Mouse (Mus musculus): Measurements from ENCODE around the gene Nkd1. TPM values are rescaled to one million over a fixed set of nuclear protein-coding genes. Genes with fewer than 3 reads are reported as not detected.

Gene Nkd1
- polyA plus RNA-seq, 1 experiment from 2014 or later: 35.8 TPM

DNA sequence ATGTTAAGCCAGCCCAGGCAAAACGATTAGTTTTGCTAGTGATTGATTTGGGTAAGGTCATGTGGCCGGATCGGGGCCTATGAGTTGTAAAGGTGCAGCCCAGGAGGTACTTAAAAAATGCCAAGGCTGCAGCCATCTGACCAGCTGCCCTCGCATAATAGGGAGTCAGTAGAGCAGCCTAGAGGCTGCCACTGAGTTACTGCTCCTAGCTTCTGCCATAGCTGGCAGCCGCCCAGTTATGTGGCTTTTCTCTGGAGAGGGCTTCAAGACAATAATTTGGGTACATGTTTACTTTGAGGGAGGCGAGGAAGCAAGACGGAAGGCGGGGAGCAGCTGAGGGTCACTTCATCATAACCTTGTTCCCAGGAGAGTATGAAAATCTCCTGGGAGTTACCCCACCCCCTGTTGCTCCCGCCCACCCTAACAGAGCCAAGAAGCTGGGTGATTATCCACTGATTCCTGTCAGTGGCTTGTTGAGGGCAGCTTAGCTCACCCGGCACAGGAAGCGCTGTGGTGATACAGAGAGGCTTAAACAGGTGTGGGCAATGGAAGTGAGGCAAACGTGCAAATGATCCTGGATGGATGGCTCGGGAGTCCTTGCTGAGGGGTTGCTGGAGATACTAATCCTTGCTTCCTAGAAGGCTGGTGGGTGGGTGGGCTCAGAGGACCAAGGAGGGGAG, 84.3 kb downstream of the Nkd1 start:
- DNase-seq (ENCODE audit: low spot score): no peak
- Histone ChIP-seq H3K36me3 (ENCODE audit: control insufficient read depth, insufficient read depth, low read length) (no peaks in the 10 kb centered on the region), H3K9ac (ENCODE audit: low read length) (no peak overlapping the region), H3K4me3 (ENCODE audit: low read depth, low read length) (no peak overlapping the region), H3K4me2 (ENCODE audit: low read length) (no peak overlapping the region), H3K27me3 (replicated peaks; ENCODE audit: control insufficient read depth, insufficient read depth, low read length) (no peaks in the 10 kb centered on the region), H3K27ac (ENCODE audit: low read depth) (no peak overlapping the region), H3K9me3 (ENCODE audit: control insufficient read depth, low read length) (0 out of 2 replicates have a peak, but pooled peaks cover 5% of the 10 kb centered on the region), H3K4me1 (replicated peaks; ENCODE audit: control insufficient read depth, insufficient read depth, low read length) (peaks cover 21% of the 10 kb centered on the region)
- 41% methylated on average over 13 of the region's 13 CpGs for WGBS
- no peak for ATAC-seq (replicated peaks; ENCODE audit: low FRiP score, low TSS enrichment, low read depth)

DNA sequence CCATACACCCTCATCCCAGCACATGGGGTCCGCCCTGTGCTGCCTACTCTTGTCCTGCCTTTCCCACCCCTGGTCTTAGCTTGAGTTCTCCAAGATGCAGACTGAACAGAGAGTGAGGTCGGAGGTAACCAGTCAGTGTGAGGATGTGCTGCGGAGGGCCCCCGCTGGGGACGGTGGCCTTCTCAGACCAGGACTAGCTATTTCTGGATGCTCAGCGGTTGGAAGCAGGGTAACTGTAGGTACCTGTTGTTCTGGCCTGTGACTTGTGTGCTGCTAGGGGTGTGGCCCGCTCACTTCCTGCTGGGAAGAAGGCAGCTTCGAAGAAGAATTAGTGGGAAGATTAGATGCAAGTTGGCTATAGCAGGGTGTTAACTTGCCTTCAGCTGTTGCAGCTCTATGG, 87.9 kb downstream of the Nkd1 start:
- WGBS: 81% methylated on average over 8 of the region's 8 CpGs
- ATAC-seq (replicated peaks; ENCODE audit: low FRiP score, low TSS enrichment, low read depth): no peak
- no peak overlapping the region for H3K27ac ChIP-seq (ENCODE audit: low read depth)

DNA sequence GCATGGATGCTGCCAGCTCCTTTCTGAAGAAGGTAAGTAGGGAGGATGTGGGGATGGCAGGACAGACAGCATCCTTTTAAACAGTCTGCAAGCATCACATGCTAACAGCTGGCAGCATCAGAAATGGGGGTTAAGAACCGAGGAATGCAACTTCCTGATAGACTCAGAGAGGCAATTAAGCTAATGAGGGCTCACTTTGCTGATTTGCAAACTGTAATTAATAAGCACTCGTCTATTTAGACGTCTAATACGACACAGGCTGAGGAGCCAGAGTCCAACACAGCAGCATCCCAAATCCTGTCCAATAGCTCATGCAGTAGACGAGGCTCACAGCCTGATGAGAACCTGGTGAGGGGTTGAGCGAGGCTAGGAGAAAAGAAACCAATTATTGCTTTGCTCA, 89.1 kb downstream of the Nkd1 start:
- Histone ChIP-seq H3K27me3 (replicated peaks; ENCODE audit: control insufficient read depth, insufficient read depth, low read length) (no peaks in the 10 kb centered on the region), H3K36me3 (ENCODE audit: control insufficient read depth, insufficient read depth, low read length) (no peaks in the 10 kb centered on the region), H3K4me3 (ENCODE audit: low read depth, low read length) (no peak overlapping the region), H3K9me3 (ENCODE audit: control insufficient read depth, low read length) (no peaks in the 10 kb centered on the region), H3K4me2 (ENCODE audit: low read length) (no peak overlapping the region), H3K4me1 (replicated peaks; ENCODE audit: control insufficient read depth, insufficient read depth, low read length) (peaks cover 4% of the 10 kb centered on the region; the same call in 1 of the 2 replicates), H3K9ac (ENCODE audit: low read length) (no peak overlapping the region), H3K27ac (ENCODE audit: low read depth) (no peak overlapping the region)
- WGBS: 70% methylated on average over 6 of the region's 6 CpGs
- no peak for ATAC-seq (replicated peaks; ENCODE audit: low FRiP score, low TSS enrichment, low read depth)
- no peak for DNase-seq (ENCODE audit: low spot score)

More for the DNA sequence above, 87.9 kb downstream of the Nkd1 start:
- Histone ChIP-seq H3K9ac (ENCODE audit: low read length) (no peak overlapping the region), H3K4me3 (ENCODE audit: low read depth, low read length) (no peak overlapping the region), H3K4me1 (replicated peaks; ENCODE audit: control insufficient read depth, insufficient read depth, low read length) (peaks cover 10% of the 10 kb centered on the region; the same call in 1 of the 2 replicates), H3K27me3 (replicated peaks; ENCODE audit: control insufficient read depth, insufficient read depth, low read length) (no peaks in the 10 kb centered on the region), H3K4me2 (ENCODE audit: low read length) (no peak overlapping the region), H3K36me3 (ENCODE audit: control insufficient read depth, insufficient read depth, low read length) (no peaks in the 10 kb centered on the region), H3K9me3 (ENCODE audit: control insufficient read depth, low read length) (no peaks in the 10 kb centered on the region)
- no peak for DNase-seq (ENCODE audit: low spot score)

DNA sequence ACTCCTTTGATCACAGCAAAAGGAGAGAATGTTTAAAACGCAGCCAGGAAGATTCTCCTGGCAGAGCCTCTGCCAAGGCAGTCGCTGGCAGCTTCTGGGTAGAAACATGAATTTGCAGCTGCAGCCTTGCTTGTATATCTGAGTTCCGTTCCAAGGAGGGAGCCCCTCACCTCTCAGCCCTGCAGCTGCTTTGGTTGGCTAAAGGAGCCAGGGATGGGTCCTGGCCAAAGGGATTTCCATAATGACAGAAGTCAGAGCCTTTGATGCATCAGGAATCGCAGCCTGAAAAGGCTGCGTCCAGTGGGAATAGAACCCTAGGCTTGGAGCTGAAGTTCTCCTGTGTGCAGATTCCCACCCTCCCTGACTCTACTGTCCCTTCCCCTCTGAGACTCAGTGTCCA, 93.8 kb downstream of the Nkd1 start:
- H3K9ac ChIP-seq (ENCODE audit: low read length): no peak overlapping the region
- no peak overlapping the region for H3K4me2 ChIP-seq (ENCODE audit: low read length)
- H3K9me3 ChIP-seq (ENCODE audit: control insufficient read depth, low read length): no peaks in the 10 kb centered on the region
- H3K27me3 ChIP-seq (replicated peaks; ENCODE audit: control insufficient read depth, insufficient read depth, low read length): no peaks in the 10 kb centered on the region
- H3K4me3 ChIP-seq (ENCODE audit: low read depth, low read length): no peak overlapping the region
- H3K27ac ChIP-seq (ENCODE audit: low read depth): no peak overlapping the region
- H3K36me3 ChIP-seq (ENCODE audit: control insufficient read depth, insufficient read depth, low read length): no peaks in the 10 kb centered on the region
- H3K4me1 ChIP-seq (replicated peaks; ENCODE audit: control insufficient read depth, insufficient read depth, low read length): no peaks in the 10 kb centered on the region
- DNase-seq (ENCODE audit: low spot score): no peak
- no peak for ATAC-seq (replicated peaks; ENCODE audit: low FRiP score, low TSS enrichment, low read depth)
- whole genome bisulfite sequencing: 67% methylated on average over 5 of the region's 5 CpGs

DNA sequence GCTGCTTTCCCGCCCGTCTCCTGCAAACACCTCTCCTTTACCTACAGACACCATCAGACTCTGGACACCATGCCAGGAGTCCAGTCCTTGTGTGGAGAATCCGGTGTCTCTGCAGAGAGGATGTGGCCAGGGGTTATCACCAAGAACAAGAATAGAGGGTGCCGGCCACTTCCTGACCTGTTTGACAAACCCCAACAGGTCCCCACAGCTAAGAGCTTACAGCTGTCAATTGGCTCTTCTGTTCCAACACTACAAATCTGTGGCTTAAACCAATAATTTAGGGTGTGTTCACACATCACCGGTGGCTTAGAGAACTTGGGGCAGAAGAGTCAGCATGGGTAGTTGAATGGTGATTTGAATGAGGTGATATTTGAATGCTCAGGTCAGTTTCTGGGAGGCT, 97.5 kb downstream of the Nkd1 start:
- 55% methylated on average over 5 of the region's 5 CpGs for WGBS
- no peak overlapping the region for H3K4me2 ChIP-seq (ENCODE audit: low read length)
- no peaks in the 10 kb centered on the region for H3K27me3 ChIP-seq (replicated peaks; ENCODE audit: control insufficient read depth, insufficient read depth, low read length)
- H3K4me3 ChIP-seq (ENCODE audit: low read depth, low read length): no peak overlapping the region
- DNase-seq (ENCODE audit: low spot score) (no peak), ATAC-seq (replicated peaks; ENCODE audit: low FRiP score, low TSS enrichment, low read depth) (no peak)
- no peak overlapping the region for H3K27ac ChIP-seq (ENCODE audit: low read depth)
- no peaks in the 10 kb centered on the region for H3K36me3 ChIP-seq (ENCODE audit: control insufficient read depth, insufficient read depth, low read length)
- H3K9ac ChIP-seq (ENCODE audit: low read length): no peak overlapping the region
- H3K9me3 ChIP-seq (ENCODE audit: control insufficient read depth, low read length): no peaks in the 10 kb centered on the region
- 0 out of 2 replicates have a peak, but pooled peaks cover 5% of the 10 kb centered on the region for H3K4me1 ChIP-seq (replicated peaks; ENCODE audit: control insufficient read depth, insufficient read depth, low read length)

DNA sequence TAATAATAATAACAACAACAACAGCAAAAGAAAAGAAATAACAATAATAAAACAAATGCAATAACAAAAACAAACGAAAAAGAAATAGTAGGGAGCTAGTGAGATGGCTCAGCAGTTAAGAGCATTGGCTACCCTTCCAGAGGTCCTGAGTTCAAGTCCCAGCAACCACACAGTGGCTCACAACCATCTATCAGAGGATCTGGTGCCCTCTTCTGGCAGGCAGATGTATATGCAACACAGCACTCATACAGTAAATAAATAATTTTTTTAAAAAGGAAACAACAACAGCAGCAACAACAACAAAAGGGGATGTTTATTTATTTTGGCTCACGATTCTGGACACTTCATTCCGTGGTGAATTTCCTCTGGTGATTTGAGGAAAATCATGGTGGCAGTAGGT, 98.4 kb downstream of the Nkd1 start:
- Histone ChIP-seq H3K27me3 (replicated peaks; ENCODE audit: control insufficient read depth, insufficient read depth, low read length) (no peaks in the 10 kb centered on the region), H3K27ac (ENCODE audit: low read depth) (no peak overlapping the region), H3K4me3 (ENCODE audit: low read depth, low read length) (no peak overlapping the region), H3K36me3 (ENCODE audit: control insufficient read depth, insufficient read depth, low read length) (no peaks in the 10 kb centered on the region), H3K4me1 (replicated peaks; ENCODE audit: control insufficient read depth, insufficient read depth, low read length) (0 out of 2 replicates have a peak, but pooled peaks cover 5% of the 10 kb centered on the region), H3K4me2 (ENCODE audit: low read length) (no peak overlapping the region), H3K9me3 (ENCODE audit: control insufficient read depth, low read length) (no peaks in the 10 kb centered on the region), H3K9ac (ENCODE audit: low read length) (no peak overlapping the region)
- 83% methylated on average over 3 of the region's 3 CpGs for WGBS
- ATAC-seq (replicated peaks; ENCODE audit: low FRiP score, low TSS enrichment, low read depth) (no peak), DNase-seq (ENCODE audit: low spot score) (no peak)

DNA sequence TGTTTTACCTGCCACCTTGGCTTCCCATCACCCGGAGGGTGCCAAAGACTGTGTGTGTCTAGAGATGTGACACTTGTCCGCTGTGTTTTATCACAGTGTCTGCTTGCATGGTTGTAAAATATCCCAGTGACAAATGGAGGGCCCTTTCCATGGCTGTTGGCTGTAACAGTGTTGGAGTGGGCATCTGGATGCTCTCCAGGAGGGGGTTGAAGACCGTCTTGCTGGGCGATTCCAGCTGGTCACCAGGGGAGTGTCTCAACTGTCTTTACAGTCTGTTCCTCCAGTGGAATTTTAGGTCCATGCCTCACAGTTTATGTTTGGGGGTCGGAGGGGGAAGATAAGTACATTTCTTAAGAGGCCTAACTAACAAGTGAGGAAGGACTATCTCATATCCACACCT, 99.8 kb downstream of the Nkd1 start:
- WGBS: 45% methylated on average over 5 of the region's 5 CpGs
- Histone ChIP-seq H3K4me1 (replicated peaks; ENCODE audit: control insufficient read depth, insufficient read depth, low read length) (0 out of 2 replicates have a peak, but pooled peaks cover 5% of the 10 kb centered on the region), H3K27me3 (replicated peaks; ENCODE audit: control insufficient read depth, insufficient read depth, low read length) (peaks cover 3% of the 10 kb centered on the region; the same call in 1 of the 2 replicates), H3K27ac (ENCODE audit: low read depth) (no peak overlapping the region), H3K9me3 (ENCODE audit: control insufficient read depth, low read length) (no peaks in the 10 kb centered on the region), H3K4me2 (ENCODE audit: low read length) (no peak overlapping the region), H3K9ac (ENCODE audit: low read length) (no peak overlapping the region), H3K36me3 (ENCODE audit: control insufficient read depth, insufficient read depth, low read length) (no peaks in the 10 kb centered on the region), H3K4me3 (ENCODE audit: low read depth, low read length) (no peak overlapping the region)
- DNase-seq (ENCODE audit: low spot score) (no peak), ATAC-seq (replicated peaks; ENCODE audit: low FRiP score, low TSS enrichment, low read depth) (no peak)

DNA sequence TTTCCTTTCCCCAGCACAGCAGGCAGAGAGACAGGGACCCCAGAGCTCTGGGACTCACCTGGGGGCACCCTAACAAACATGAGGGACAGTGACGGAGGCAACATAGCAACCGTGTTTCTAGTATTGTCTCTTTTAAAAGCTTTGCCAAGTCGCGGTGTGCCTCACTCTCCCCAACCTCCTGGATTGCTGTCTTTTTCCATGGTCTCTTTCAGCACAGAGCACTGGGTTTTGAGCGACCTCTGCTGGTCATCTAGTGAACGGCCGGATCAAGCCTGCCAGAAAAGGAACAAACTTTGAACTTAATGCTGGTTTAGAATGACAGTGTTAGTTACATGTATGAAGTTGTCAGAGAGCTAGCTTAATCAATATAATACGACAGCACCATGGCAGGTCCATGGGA, 100.3 kb downstream of the Nkd1 start:
- Histone ChIP-seq H3K27me3 (replicated peaks; ENCODE audit: control insufficient read depth, insufficient read depth, low read length) (peaks cover 6% of the 10 kb centered on the region; the same call in 1 of the 2 replicates), H3K9ac (ENCODE audit: low read length) (no peak overlapping the region), H3K27ac (ENCODE audit: low read depth) (no peak overlapping the region), H3K4me3 (ENCODE audit: low read depth, low read length) (no peak overlapping the region), H3K4me1 (replicated peaks; ENCODE audit: control insufficient read depth, insufficient read depth, low read length) (0 out of 2 replicates have a peak, but pooled peaks cover 5% of the 10 kb centered on the region), H3K4me2 (ENCODE audit: low read length) (no peak overlapping the region), H3K36me3 (ENCODE audit: control insufficient read depth, insufficient read depth, low read length) (no peaks in the 10 kb centered on the region), H3K9me3 (ENCODE audit: control insufficient read depth, low read length) (no peaks in the 10 kb centered on the region)
- 1% methylated on average over 8 of the region's 8 CpGs for WGBS
- DNase-seq (ENCODE audit: low spot score) (peak; percentile 92), ATAC-seq (replicated peaks; ENCODE audit: low FRiP score, low TSS enrichment, low read depth) (peak; percentile 54; the same call in 1 of the 2 replicates)

DNA sequence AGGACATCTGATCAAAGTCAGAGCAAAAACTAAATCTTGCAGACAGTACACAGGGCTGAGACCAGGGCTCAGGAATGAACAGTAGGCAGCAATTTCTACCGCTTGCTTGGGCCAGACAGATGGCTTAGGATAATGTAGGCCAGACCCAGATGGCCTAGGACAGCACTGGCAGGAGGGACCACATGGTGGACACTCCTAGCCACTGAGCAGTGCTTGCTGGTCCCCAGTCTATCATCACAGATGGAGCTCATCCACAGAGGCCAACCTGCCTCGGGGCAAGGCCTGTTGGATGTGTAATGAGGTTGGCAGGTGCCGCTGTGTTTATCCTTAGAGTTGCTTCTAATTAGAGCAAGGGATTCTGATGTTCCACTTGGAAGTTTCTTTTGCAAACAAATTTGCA, 102.2 kb downstream of the Nkd1 start:
- H3K27ac ChIP-seq (ENCODE audit: low read depth): no peak overlapping the region
- H3K4me2 ChIP-seq (ENCODE audit: low read length): no peak overlapping the region
- no peaks in the 10 kb centered on the region for H3K36me3 ChIP-seq (ENCODE audit: control insufficient read depth, insufficient read depth, low read length)
- no peak for DNase-seq (ENCODE audit: low spot score)
- no peak overlapping the region for H3K9ac ChIP-seq (ENCODE audit: low read length)
- 79% methylated on average over 3 of the region's 3 CpGs for WGBS
- 0 out of 2 replicates have a peak, but pooled peaks cover 9% of the 10 kb centered on the region for H3K4me1 ChIP-seq (replicated peaks; ENCODE audit: control insufficient read depth, insufficient read depth, low read length)
- peaks cover 7% of the 10 kb centered on the region; the same call in 1 of the 2 replicates for H3K27me3 ChIP-seq (replicated peaks; ENCODE audit: control insufficient read depth, insufficient read depth, low read length)
- no peak overlapping the region for H3K4me3 ChIP-seq (ENCODE audit: low read depth, low read length)
- ATAC-seq (replicated peaks; ENCODE audit: low FRiP score, low TSS enrichment, low read depth): no peak
- no peaks in the 10 kb centered on the region for H3K9me3 ChIP-seq (ENCODE audit: control insufficient read depth, low read length)
